Mouse (Mus musculus) lung, postnatal 0 days (tissue): ENCODE results near the gene Atp10a.

Experiments
- CTCF ChIP-seq: IDR thresholded peaks from 2 replicates; pipeline ENCODE4 v1.5.1; 2016; ENCODE audit warnings: antibody characterized with exemption, mild to moderate bottlenecking
- EP300 ChIP-seq: IDR thresholded peaks from 2 replicates; pipeline ENCODE4 v1.6.1; 2016; ENCODE audit warnings: antibody characterized with exemption, mild to moderate bottlenecking, control low read depth

DNA sequence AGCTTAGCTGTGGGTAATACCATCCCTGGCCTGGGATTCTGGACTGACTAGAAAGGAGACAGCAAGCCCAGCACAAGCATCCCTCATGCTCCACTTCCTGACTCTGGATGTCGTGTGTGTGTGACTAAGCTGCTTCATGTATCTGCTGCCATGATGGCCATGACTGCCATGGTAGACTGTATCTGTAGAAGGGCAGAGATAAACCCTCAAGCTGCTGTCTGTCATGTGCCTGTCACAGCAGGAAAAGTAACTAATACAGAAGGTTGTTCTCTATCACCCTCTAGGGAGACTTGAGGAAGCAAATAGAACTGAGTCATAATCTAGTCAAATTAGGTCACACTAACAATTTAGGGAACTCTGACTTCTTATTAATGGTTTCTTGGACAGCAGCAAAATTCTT is 86.7 kb downstream of the Atp10a start:
- TF ChIP-seq CTCF (no peak), EP300 (no peak)
